Mouse (Mus musculus): Measurements from ENCODE around the gene Ssu72.
"Not testable (repeated sequence)": the region's sequence is repeated elsewhere in the genome, so short reads cannot be mapped to it uniquely, and the experiment has no call there.

Ssu72 gene

GRCm38 (mm10) chr4:155700425-155700824, 4.2 kb upstream of the Ssu72 start:
- peak; percentile 27 for DNase-seq (ENCODE audit: extremely low spot score)

DNA sequence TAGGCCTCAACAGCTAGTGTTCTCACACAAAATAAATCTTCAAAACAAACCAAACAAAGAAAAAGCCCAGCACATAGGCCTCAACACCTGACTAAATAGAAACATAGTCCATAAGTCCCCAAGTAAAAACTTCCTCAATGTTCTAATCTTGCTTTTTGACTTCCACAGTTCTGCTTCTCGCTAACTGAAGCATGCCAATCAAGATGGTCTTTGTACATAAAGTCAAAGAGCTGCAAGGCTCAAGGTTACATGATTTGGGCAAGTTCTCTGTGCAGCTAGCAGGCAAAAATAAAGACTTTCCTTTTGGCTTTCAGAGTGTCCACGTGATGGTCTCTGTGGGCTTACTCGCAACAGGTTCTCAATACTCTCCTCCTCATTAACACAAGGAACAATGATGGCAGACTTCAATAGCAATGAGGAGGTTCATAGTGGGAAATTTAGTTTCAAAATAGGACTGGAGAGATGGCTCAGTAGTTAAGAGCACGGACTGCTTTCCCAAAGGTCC, 1.1 kb upstream of the Ssu72 start:
- DNase-seq (ENCODE audit: extremely low spot score), result no peak

DNA sequence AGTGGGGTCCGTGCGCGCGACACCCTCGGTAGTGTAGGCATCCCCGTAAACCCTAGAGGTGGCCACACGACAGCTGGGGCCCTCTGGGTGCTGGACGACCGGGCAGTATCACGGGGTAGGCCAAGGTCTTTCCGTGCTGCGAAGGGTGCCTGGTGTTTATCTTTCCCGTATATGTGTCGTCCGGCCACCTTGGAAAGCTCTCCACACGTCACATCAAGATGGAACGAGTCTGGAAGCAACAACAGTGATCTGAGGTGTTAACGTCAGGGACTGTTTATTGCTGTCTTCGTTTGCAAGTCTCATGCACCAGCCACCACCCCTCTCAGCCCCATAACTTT, 961 bp downstream of the Ssu72 start:
- DNase-seq (ENCODE audit: extremely low spot score), result no peak

GRCm38 (mm10) chr4:155708582-155708981, 4.0 kb downstream of the Ssu72 start:
- no peak for DNase-seq (ENCODE audit: extremely low spot score)

DNA sequence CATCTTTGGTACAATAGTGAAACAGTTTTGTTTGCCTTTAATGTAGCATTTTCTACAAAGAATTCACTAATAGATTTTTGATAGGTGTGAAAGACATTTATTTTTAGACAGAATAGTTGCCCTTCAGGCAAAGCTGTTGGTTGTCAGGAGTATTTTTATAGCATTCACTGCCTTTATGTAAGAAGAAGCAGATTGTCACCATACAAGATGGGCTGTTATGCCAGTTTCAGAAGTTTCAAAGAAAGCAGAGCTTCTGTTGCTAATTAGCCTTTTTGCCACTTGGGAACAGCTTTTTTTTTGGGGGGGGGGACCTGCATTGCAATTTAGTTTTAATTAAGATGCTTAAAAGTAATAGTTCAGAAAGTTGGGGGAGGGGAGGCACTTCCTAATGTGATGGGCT, 4.4 kb downstream of the Ssu72 start:
- DNase-seq (ENCODE audit: extremely low spot score), result no peak

- DNase-seq (ENCODE audit: extremely low spot score), result no peak
Measured at GRCm38 (mm10) chr4:155710521-155711252, 6.1 kb downstream of the Ssu72 start.

DNA sequence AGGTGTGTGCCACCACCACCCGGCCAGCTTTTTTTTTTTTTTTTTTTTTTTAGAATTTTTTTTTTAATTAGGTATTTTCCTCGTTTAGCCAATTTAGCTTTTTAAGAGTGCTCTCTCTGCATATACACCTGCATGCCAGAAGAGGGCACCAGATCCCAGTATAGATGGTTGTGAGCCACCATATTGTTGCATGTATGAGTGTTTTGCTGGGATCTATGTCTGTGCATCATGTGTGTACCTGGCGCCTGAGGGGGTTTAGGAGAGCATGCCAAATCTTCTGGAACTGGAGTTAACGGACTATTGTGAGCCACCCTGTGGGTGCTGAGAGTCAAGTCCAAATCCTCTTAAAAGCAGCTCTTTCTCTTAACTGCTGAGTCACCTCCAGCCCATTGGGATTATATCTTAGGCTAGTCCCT, 17.1 kb downstream of the Ssu72 start:
- no peak for DNase-seq (ENCODE audit: extremely low spot score)

- no peak for DNase-seq (ENCODE audit: extremely low spot score)
Measured at GRCm38 (mm10) chr4:155727993-155728392, 23.4 kb downstream of the Ssu72 start.

DNA sequence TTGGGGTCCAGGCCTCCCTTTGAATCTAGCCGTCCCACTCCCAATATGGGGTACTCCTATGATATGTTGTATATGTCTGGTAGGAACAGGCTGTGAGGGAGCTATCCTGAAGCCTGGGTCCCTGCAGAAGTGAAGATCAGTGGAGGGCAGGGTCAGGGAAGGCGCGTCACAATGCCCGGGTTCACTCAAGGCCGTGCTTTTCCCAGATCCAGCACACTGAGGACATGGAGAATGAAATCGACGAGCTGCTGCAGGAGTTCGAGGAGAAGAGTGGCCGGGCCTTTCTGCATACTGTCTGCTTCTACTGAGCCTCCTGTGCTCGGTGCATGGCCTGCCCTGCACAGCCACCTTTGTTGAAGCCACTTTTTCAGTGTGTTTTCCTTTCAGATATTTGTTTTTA, 28.7 kb downstream of the Ssu72 start:
- DNase-seq (ENCODE audit: extremely low spot score), result no peak

- peak; percentile 93 for DNase-seq (ENCODE audit: extremely low spot score)
Measured at GRCm38 (mm10) chr4:155734350-155734941, 29.8 kb downstream of the Ssu72 start, which contains the start of gene Tmem240. Gene Tmem240 (plus strand): TSS chr4:155734800.

GRCm38 (mm10) chr4:155734951-155735702, 30.5 kb downstream of the Ssu72 start:
- peak; percentile 57 for DNase-seq (ENCODE audit: extremely low spot score)

GRCm38 (mm10) chr4:155735788-155736187, 31.2 kb downstream of the Ssu72 start:
- DNase-seq (ENCODE audit: extremely low spot score), result no peak

DNA sequence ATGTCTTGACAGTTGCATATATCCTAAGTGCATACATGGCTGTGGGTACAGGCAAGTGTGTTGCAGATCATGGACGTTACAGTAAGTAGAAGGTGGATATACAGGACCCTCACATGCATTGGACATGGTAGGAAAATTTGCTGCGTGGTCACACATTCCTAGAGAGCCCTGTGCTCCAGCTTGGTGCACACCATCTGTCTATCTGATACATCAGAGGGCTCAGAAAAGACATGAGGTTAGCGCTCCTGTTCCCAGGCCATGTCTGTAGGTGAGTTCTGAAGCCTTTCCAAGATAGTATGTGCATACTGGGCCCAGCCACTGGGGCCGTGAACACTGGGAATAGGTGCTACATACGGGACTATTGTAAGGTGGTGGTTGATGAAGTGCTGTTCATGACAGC, 31.8 kb downstream of the Ssu72 start:
- DNase-seq (ENCODE audit: extremely low spot score), result no peak

- DNase-seq (ENCODE audit: extremely low spot score), result no peak
Measured at GRCm38 (mm10) chr4:155738262-155738661, 33.7 kb downstream of the Ssu72 start.

GRCm38 (mm10) chr4:155739152-155739551, 34.6 kb downstream of the Ssu72 start:
- no peak for DNase-seq (ENCODE audit: extremely low spot score)

DNA sequence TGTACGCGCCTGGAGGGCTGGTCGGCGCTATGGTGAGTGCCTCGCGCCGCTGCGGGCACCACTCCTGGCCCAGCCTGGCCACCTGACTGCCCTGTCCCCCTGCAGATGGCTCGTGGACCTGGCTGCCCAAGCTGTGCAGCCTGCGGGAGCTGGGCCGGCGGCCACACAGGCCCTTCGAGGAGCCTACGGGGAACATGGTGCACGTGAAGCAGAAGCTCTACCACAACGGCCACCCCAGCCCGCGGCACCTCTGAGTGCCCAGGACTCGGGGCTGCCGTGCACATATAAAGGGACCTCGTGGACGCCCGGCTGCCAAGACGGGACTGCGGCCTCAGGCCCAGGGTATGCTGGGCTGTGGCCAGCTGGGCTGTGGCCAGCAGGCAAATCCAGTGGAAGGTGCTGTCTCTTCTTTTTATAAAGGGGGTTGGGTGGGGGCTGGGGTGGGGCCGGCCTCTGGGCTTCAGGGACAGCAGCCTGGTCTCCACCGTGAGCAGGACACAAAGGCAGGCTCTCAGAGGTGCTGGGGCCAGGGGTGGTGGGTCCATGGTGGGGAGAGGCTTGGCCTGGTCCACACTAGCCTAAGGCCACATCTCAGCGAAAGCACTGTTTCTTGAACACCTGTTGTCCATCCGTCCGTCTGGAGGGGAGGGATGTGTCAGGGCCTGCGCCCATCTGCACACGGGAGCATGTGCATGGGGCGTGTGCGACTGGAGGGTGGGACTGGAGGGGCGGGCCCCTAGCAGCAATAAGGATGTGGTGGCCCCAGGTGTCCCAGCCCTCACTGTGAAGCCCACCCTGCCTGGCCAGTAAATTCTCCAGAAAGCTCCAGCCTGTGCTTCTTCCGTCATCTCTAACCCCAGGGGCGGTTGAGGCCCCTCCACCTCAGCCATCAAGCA, 35.4 kb downstream of the Ssu72 start:
- no peak for DNase-seq (ENCODE audit: extremely low spot score)

DNA sequence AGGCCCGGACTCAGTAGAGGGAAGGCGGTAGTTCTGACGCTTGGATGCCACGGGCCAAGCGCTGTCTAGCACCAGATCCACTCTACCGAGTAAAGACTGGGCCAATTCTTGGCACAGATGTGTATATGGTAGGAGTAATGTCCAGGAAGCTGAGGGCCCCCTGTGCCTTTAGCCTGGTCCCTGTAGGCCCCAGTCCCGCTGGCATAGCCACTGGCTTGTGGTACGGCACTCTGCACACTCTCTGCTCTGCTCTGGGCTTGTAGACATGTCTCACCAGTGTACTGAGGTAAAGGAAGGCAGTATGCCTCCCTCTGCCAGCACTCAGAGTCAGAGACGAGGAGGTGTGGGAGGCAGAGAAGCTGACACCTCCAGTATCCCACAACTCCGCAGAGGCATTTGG, 36.1 kb downstream of the Ssu72 start:
- not testable (repeated sequence) for DNase-seq (ENCODE audit: extremely low spot score)

DNA sequence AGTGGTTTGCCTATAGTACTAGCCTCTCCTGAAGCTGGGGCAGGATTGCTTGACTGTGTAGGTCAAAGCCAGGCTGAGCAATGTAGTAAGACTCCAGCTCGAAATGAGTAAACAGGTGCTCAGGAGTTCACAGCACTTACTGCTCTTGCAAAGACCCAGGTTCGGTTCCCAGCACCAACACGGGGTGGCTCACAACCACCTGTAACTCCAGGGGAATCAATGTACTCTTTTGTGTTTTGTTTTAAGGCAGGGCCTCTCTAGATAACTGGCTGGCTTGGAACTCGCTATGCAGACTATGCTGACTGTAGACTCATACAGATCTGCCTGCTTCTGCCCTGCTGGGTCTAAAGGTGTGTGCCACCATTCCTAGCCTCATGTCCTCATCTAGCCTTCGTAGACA, 38.1 kb downstream of the Ssu72 start:
- DNase-seq (ENCODE audit: extremely low spot score), result no peak

DNA sequence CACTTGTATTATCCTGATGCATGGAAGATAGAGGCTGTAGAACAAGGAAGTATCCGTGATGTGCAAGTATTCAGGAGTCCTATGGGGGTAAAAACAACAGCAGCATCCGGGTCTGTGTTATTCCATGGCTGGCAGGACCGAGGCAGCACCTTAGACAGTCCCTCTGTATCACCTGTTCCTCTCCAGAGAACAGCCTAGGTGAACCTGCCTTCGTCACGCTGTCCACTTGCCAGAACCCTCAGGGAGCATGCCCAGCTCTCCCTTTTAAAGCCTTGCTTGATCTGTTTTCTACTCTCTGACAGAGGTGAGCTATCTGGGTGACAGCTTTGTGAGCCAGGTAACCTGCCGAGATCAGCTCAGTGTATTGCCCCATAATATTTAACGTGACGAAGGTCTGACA, 39.9 kb downstream of the Ssu72 start:
- DNase-seq (ENCODE audit: extremely low spot score), result no peak

DNA sequence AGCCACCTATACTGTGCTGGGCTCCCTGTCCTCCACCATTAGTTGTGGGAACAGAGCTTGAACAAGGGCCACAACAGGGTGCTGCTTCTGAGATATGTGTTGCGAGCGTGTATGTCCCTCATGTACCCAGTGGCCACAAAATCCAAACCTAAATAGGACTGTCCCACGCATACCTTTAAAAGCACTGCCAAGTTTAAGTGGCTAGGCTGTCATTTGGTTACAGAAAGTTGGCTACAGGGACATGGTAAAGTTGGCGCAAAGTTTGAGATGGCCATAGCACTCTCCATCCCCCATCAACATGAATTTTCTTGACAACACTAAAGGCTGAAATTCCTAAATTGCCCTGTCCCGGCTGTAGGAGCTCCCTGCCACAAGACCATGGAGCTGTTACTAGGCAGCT, 40.5 kb downstream of the Ssu72 start:
- no peak for DNase-seq (ENCODE audit: extremely low spot score)

- no peak for DNase-seq (ENCODE audit: extremely low spot score)
Measured at GRCm38 (mm10) chr4:155746036-155746548, 41.5 kb downstream of the Ssu72 start.
